In the genomic region with DNA sequence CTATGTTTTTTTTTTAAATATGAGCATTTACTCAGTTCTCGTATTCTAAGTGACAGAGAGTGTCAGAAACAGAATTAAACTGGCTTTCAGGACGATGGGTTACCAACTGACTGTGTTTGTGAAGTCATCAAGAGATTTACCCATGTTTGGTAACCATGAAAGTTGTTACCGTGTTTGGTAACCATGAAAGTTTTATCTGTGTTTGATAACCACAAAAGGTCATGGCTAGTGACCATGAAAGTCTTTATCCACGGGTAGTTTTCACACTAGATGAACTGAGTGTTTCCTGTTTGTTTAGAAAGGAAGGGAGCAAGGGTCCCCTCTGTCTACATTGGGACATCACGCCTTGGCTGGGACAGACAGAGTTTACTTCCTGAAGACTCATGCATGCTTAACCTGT, we compare ENCODE assay signal across 18 mouse cellular contexts.
DNase-seq lines count a peak whose midpoint lies in the region; ATAC-seq lines count a peak whose summit lies in the region.
"Had no signal": no experiment of that assay in that cellular context is flagged by ENCODE, and none has a peak within 500 bp of the region (broad histone marks: within the 10 kb centered on the region; RNA-seq: fewer than 3 reads in every experiment).

No protein-coding gene starts in this region.

- H3K9ac ChIP-seq in kidney, embryonic 15.5 days: no peak overlapping the region
- H3K9ac ChIP-seq in hindbrain, embryonic 11.5 days (ENCODE audit: low read depth, low read length): no peak overlapping the region
- H3K9ac ChIP-seq: embryonic facial prominence, embryonic 12.5 days; forebrain, embryonic 15.5 days; hindbrain, embryonic 13.5 days had no signal

- H3K79me2 ChIP-seq in macrophage (ENCODE audit: inconsistent target): peaks cover 10% of the 10 kb centered on the region; the same call in 1 of the 2 replicates

- peak; percentile 2 for DNase-seq in 416B (ENCODE audit: low read depth)
- DNase-seq in B cell, adult 2 months: peak; percentile 37 to 40
- no peak for DNase-seq in hindbrain, embryonic 11.5 days (ENCODE audit: low spot score)
- DNase-seq in right cerebral cortex, postnatal 14 days: no peak
- DNase-seq: adrenal gland, postnatal 10 days; cerebellum, adult 11-12 months; cerebellum, adult 9-10 months; cerebellum, postnatal 25 days; gastrocnemius, postnatal 10 days; heart, postnatal 10 days; heart, postnatal 4 days had no signal

- WGBS in macrophage (ENCODE audit: missing documents): 62% methylated on average over 5 of the region's 5 CpGs
- WGBS in kidney, embryonic 15.5 days: 68% methylated on average over 5 of the region's 5 CpGs
- 86% methylated on average over 5 of the region's 5 CpGs for WGBS in hindbrain, embryonic 11.5 days

- peak overlapping the region; percentile 85; the same call in 1 of the 2 replicates for H3K27ac ChIP-seq in macrophage
- no peak overlapping the region for H3K27ac ChIP-seq in kidney, embryonic 15.5 days
- H3K27ac ChIP-seq in hindbrain, embryonic 11.5 days (ENCODE audit: low read depth, low read length): no peak overlapping the region
- H3K27ac ChIP-seq: embryonic facial prominence, embryonic 12.5 days; forebrain, embryonic 15.5 days; hindbrain, embryonic 13.5 days; hindbrain, postnatal 0 days had no signal

- no peak overlapping the region for H3K4me2 ChIP-seq in kidney, embryonic 15.5 days
- no peak overlapping the region for H3K4me2 ChIP-seq in hindbrain, embryonic 11.5 days (replicated peaks; ENCODE audit: low read depth, low read length)
- H3K4me2 ChIP-seq: embryonic facial prominence, embryonic 12.5 days; forebrain, embryonic 15.5 days; hindbrain, embryonic 13.5 days had no signal

- peaks cover 20% of the 10 kb centered on the region; the same call in 1 of the 2 replicates for H3K36me3 ChIP-seq in macrophage (ENCODE audit: inconsistent target)
- H3K36me3 ChIP-seq in kidney, embryonic 15.5 days: no peaks in the 10 kb centered on the region
- no peaks in the 10 kb centered on the region for H3K36me3 ChIP-seq in hindbrain, embryonic 11.5 days (ENCODE audit: control insufficient read depth, insufficient read depth, low read length)
- H3K36me3 ChIP-seq: embryonic facial prominence, embryonic 12.5 days; forebrain, embryonic 15.5 days; hindbrain, embryonic 13.5 days had no signal

- no peaks in the 10 kb centered on the region for H3K9me3 ChIP-seq in kidney, embryonic 15.5 days (replicated peaks)
- H3K9me3 ChIP-seq in hindbrain, embryonic 11.5 days (ENCODE audit: control insufficient read depth, low read length): no peaks in the 10 kb centered on the region
- H3K9me3 ChIP-seq: embryonic facial prominence, embryonic 12.5 days; forebrain, embryonic 15.5 days; hindbrain, embryonic 13.5 days had no signal

- peak; percentile 37; the same call in 1 of the 2 replicates for ATAC-seq in neutrophil, adult 5-6 weeks (ENCODE audit: extremely low read depth, insufficient number of reproducible peaks, low FRiP score, poor library complexity, severe bottlenecking)
- ATAC-seq in kidney, embryonic 15.5 days (replicated peaks; ENCODE audit: low FRiP score): no peak
- ATAC-seq in hindbrain, embryonic 11.5 days (ENCODE audit: low FRiP score): no peak
- ATAC-seq: forebrain, embryonic 15.5 days; hindbrain, postnatal 0 days had no signal

- no peaks in the 10 kb centered on the region for H3K27me3 ChIP-seq in kidney, embryonic 15.5 days
- H3K27me3 ChIP-seq in hindbrain, embryonic 11.5 days (ENCODE audit: control insufficient read depth, insufficient read depth, low read length): no peaks in the 10 kb centered on the region
- H3K27me3 ChIP-seq: embryonic facial prominence, embryonic 12.5 days; forebrain, embryonic 15.5 days; hindbrain, embryonic 13.5 days had no signal

- H3K4me3 ChIP-seq in macrophage (ENCODE audit: inconsistent target): no peak overlapping the region
- H3K4me3 ChIP-seq in kidney, embryonic 15.5 days (replicated peaks): no peak overlapping the region
- no peak overlapping the region for H3K4me3 ChIP-seq in hindbrain, embryonic 11.5 days (ENCODE audit: low read depth, low read length)
- H3K4me3 ChIP-seq: embryonic facial prominence, embryonic 12.5 days; forebrain, embryonic 15.5 days; hindbrain, embryonic 13.5 days had no signal

- 0 out of 2 replicates have a peak, but pooled peaks cover 5% of the 10 kb centered on the region for H3K4me1 ChIP-seq in kidney, embryonic 15.5 days
- H3K4me1 ChIP-seq in hindbrain, embryonic 11.5 days (replicated peaks; ENCODE audit: control insufficient read depth, insufficient read depth, low read length): no peaks in the 10 kb centered on the region

Comparison
In these comparisons a context has a peak if more than half of its experiments do, and no peak if none do; other contexts are left out.
1. DNase-seq: peak in 416B (single experiment) and B cell, adult 2 months (2 of 2); none in hindbrain, embryonic 11.5 days (single experiment) and right cerebral cortex, postnatal 14 days (single experiment).